8 mouse cellular contexts compared by ENCODE assay signal in genomic region chr13:44733373-44734111, GRCm38 (mm10). TPM values are rescaled to one million over a fixed set of nuclear protein-coding genes. Genes with fewer than 3 reads are reported as not detected.
A peak's percentile ranks its signal among the peaks of the same experiment; 100 is the strongest.
DNase-seq lines count a peak whose midpoint lies in the region; ATAC-seq and TF ChIP-seq lines count a peak whose summit lies in the region.

No protein-coding gene starts in this region.

- peak; percentile 90 for DNase-seq in ES-E14 (ENCODE audit: low read depth, low spot score)
- DNase-seq in cerebellum, adult 11-12 months: peak; percentile 82
- DNase-seq in heart, postnatal 25 days (ENCODE audit: low spot score): peak; percentile 77
- peak; percentile 61 to 66 for DNase-seq in layer of hippocampus, adult 8-10 months (ENCODE audit: low spot score in 2 of 2)
- DNase-seq in ovary, adult 18-20 months (ENCODE audit: low spot score): peak; percentile 75
- peak; percentile 95 for DNase-seq in thymus, postnatal 0 days (ENCODE audit: low spot score)

- in situ Hi-C loops in ES-E14 (cut with MboI; ENCODE audit: low sequenced_read_pairs in 2 of 2, unreplicated experiment in 2 of 2): no loop called here

- intact Hi-C loops in heart, postnatal 25 days (cut with DNase I): loop anchor here (2.0 to 5.0 kb wide), 5 partner anchors 54 to 871 kb away; no protein-coding TSS in a partner anchor

- H3K36me3 ChIP-seq in ES-E14 (ENCODE audit: control insufficient read depth, insufficient read depth, low read length, poor library complexity, severe bottlenecking): peaks cover 4% of the 10 kb centered on the region
- no peaks in the 10 kb centered on the region for H3K36me3 ChIP-seq in forebrain, embryonic 15.5 days
- H3K36me3 ChIP-seq in lung, embryonic 16.5 days (ENCODE audit: control insufficient read depth, insufficient read depth, low read length): no peaks in the 10 kb centered on the region

- H3K4me2 ChIP-seq in forebrain, embryonic 15.5 days (replicated peaks): peak overlapping the region; percentile 64
- peak overlapping the region; percentile 88 for H3K4me2 ChIP-seq in lung, embryonic 16.5 days (ENCODE audit: low read depth, low read length)

- H3K9ac ChIP-seq in ES-E14 (ENCODE audit: insufficient read depth, low read depth, low read length, poor library complexity, severe bottlenecking): peak overlapping the region; percentile 94
- H3K9ac ChIP-seq in forebrain, embryonic 15.5 days (replicated peaks): peak overlapping the region; percentile 88
- peak overlapping the region; percentile 95 for H3K9ac ChIP-seq in lung, embryonic 16.5 days (ENCODE audit: low read length)

- H3K27me3 ChIP-seq in forebrain, embryonic 15.5 days: no peaks in the 10 kb centered on the region
- no peaks in the 10 kb centered on the region for H3K27me3 ChIP-seq in lung, embryonic 16.5 days (ENCODE audit: control insufficient read depth, insufficient read depth, low read depth, low read length)

- ATAC-seq in forebrain, embryonic 15.5 days (replicated peaks): no peak; the same call in 1 of the 2 replicates
- peak; percentile 44 for ATAC-seq in lung, embryonic 16.5 days (ENCODE audit: low read depth)

- H3K27ac ChIP-seq in ES-E14 (ENCODE audit: insufficient read depth, low read depth, low read length, poor library complexity, severe bottlenecking): peak overlapping the region; percentile 97
- peak overlapping the region; percentile 51; the same call in 1 of the 2 replicates for H3K27ac ChIP-seq in forebrain, embryonic 15.5 days (replicated peaks)
- peak overlapping the region; percentile 79 for H3K27ac ChIP-seq in lung, embryonic 16.5 days (ENCODE audit: low read length)

- peaks cover 5 to 8% of the 10 kb centered on the region in 2 experiments for H3K4me1 ChIP-seq in ES-E14 (ENCODE audit: control insufficient read depth in 2 of 2, insufficient read depth in 2 of 2, low read length in 2 of 2, poor library complexity in 1 of 2)
- peaks cover 37% of the 10 kb centered on the region for H3K4me1 ChIP-seq in forebrain, embryonic 15.5 days
- H3K4me1 ChIP-seq in lung, embryonic 16.5 days (replicated peaks; ENCODE audit: control insufficient read depth, insufficient read depth, low read length): peaks cover 23% of the 10 kb centered on the region

- under 1% methylated on average over 66 of the region's 71 CpGs for WGBS in forebrain, embryonic 15.5 days
- under 1% methylated on average over 45 of the region's 71 CpGs for WGBS in lung, embryonic 16.5 days

- no peaks in the 10 kb centered on the region for H3K9me3 ChIP-seq in ES-E14 (ENCODE audit: control insufficient read depth, insufficient read depth, low read depth, low read length)
- no peaks in the 10 kb centered on the region for H3K9me3 ChIP-seq in forebrain, embryonic 15.5 days
- no peaks in the 10 kb centered on the region for H3K9me3 ChIP-seq in lung, embryonic 16.5 days (ENCODE audit: control insufficient read depth, low read length)

- peak overlapping the region; percentile 89 to 94 for H3K4me3 ChIP-seq in ES-E14 (ENCODE audit: insufficient read depth in 1 of 2, low read depth in 1 of 2, low read length in 2 of 2, poor library complexity in 1 of 2, severe bottlenecking in 1 of 2)
- H3K4me3 ChIP-seq in forebrain, embryonic 15.5 days: peak overlapping the region; percentile 83
- peak overlapping the region; percentile 86 for H3K4me3 ChIP-seq in lung, embryonic 16.5 days (ENCODE audit: low read length)

TF ChIP-seq in ES-E14, 5 proteins besides CTCF, POLR2A, EP300 and RAD21:
- 0 out of 2 replicates have a peak, but pooled peaks have one; percentile 12 for TF ChIP-seq MAFK (IDR thresholded peaks at IDR 0.05; ENCODE audit: insufficient read depth, low read depth, low read length)
- no peak for TF ChIP-seq ZC3H11A (IDR thresholded peaks at IDR 0.05; ENCODE audit: borderline replicate concordance, low read depth, low read length)
TF ChIP-seq in ES-E14: peak in this region for 1.

RNA-seq across cellular contexts. Expression of gene Jarid2, which starts 4.3 kb away (rescaled TPM):
- total RNA-seq in ES-E14 (2012; rRNA removed): 190 and 195 TPM in 2 replicates
- polyA plus RNA-seq in forebrain, embryonic 15.5 days (2015; fragmentation: Nextera tagmentation; extraction: Ambion mirVana): 34.2 and 36.8 TPM in 2 replicates
- total RNA-seq in heart, postnatal 25 days (2021): 10 to 100 TPM; 32.5 to 33.2 TPM
- 10 to 100 TPM; 26.2 to 32.8 (median 31.4) TPM for total RNA-seq in layer of hippocampus, adult 8-10 months (2022)
- 25.4 and 27.0 TPM in 2 replicates for polyA plus RNA-seq in lung, embryonic 16.5 days (2015; fragmentation: Nextera tagmentation; extraction: Ambion mirVana)
- 20.2 and 20.5 TPM in 2 replicates for polyA plus RNA-seq in thymus, postnatal 0 days (2015; fragmentation: Nextera tagmentation; extraction: Ambion mirVana)
